Mouse (Mus musculus): ENCODE results near the gene Flg2.

Gene Flg2

GRCm38 (mm10) chr3:93196978-93197377, at the start of gene Flg2:
Gene Flg2, plus strand, starts transcription at chr3:93197278.
- no peak for DNase-seq

- DNase-seq: no peak
Observed at GRCm38 (mm10) chr3:93162502-93162901, 34.6 kb upstream of the Flg2 start.

- DNase-seq: no peak
Observed at GRCm38 (mm10) chr3:93162996-93163592, 34.0 kb upstream of the Flg2 start.

GRCm38 (mm10) chr3:93180856-93181255, 16.2 kb upstream of the Flg2 start:
- DNase-seq: no peak

- no peak for DNase-seq
Observed at GRCm38 (mm10) chr3:93201955-93202354, 4.9 kb downstream of the Flg2 start.

- no peak for DNase-seq
Observed at GRCm38 (mm10) chr3:93202499-93202898, 5.4 kb downstream of the Flg2 start.
